Mouse (Mus musculus) liver, embryonic 14.5 days (tissue): ENCODE data around the gene Gm49601. TPM values are rescaled to one million over a fixed set of nuclear protein-coding genes. Genes with fewer than 3 reads are reported as not detected.

ENCODE experiments used
- ATAC-seq: fragments of 200-750 bp; cut with Nextera tagmentation; 2 replicates; pipeline ENCODE4 v1.8.0; 2017; ENCODE audit warnings: moderate number of reproducible peaks, mild to moderate bottlenecking, moderate library complexity; ENCODE audit not compliant: insufficient read depth
- DNase-seq, 3 experiments: peaks; one replicate each; pipeline ENCODE4 v3.0.0-alpha.2; 2012 to 2013; ENCODE audit warnings: low read depth in 3 of 3, low spot score in 3 of 3
- H3K27ac ChIP-seq: fragments of 300-500 bp; sonication (generic); 2 replicates; pipeline ENCODE4 v1.5.1; 2014; ENCODE audit warnings: moderate library complexity, mild to moderate bottlenecking, control low read depth, inconsistent platforms
- H3K27me3 ChIP-seq: fragments of 300-500 bp; sonication (generic); 2 replicates; pipeline ENCODE4 v1.6.1; 2014; ENCODE audit warnings: mild to moderate bottlenecking, low read length, moderate library complexity; ENCODE audit not compliant: control insufficient read depth, insufficient read depth
- H3K36me3 ChIP-seq: fragments of 300-500 bp; sonication (generic); replicated peaks from 2 replicates; pipeline ENCODE4 v1.6.1; 2014; ENCODE audit warnings: low read depth; ENCODE audit not compliant: control insufficient read depth, insufficient read depth
- H3K4me1 ChIP-seq, 2 experiments: fragments of 200-500 bp in 1 of 2; fragments of 300-500 bp in 1 of 2; sonication (generic) in 1 of 2; replicated peaks; 2 replicates each; pipeline ENCODE4 v1.6.1; 2012 to 2014; ENCODE audit warnings: antibody characterized with exemption in 1 of 2, inconsistent platforms in 1 of 2, low read length in 1 of 2; ENCODE audit not compliant: control insufficient read depth in 2 of 2, insufficient read depth in 2 of 2
- H3K4me2 ChIP-seq: fragments of 300-500 bp; sonication (generic); 2 replicates; pipeline ENCODE4 v1.6.1; 2014; ENCODE audit warnings: low read depth, mild to moderate bottlenecking, control low read depth, moderate library complexity
- H3K4me3 ChIP-seq, 2 experiments: fragments of 200-500 bp in 1 of 2; fragments of 300-500 bp in 1 of 2; sonication (generic) in 1 of 2; 2 replicates each; pipeline ENCODE4 v1.5.1; 2012 to 2014; ENCODE audit warnings: low read depth in 2 of 2, low read length in 2 of 2, mild to moderate bottlenecking in 2 of 2, control low read depth in 1 of 2, inconsistent platforms in 1 of 2, moderate library complexity in 1 of 2; ENCODE audit not compliant: insufficient read depth in 1 of 2
- H3K9ac ChIP-seq: fragments of 300-500 bp; sonication (generic); replicated peaks from 2 replicates; pipeline ENCODE4 v1.6.1; 2014; ENCODE audit warnings: mild to moderate bottlenecking, control low read depth, moderate library complexity
- H3K9me3 ChIP-seq: fragments of 300-500 bp; sonication (generic); 2 replicates; pipeline ENCODE4 v1.6.1; 2016; ENCODE audit warnings: low read length, mixed read lengths; ENCODE audit not compliant: control insufficient read depth
- CTCF ChIP-seq: IDR thresholded peaks from 2 replicates; pipeline ENCODE4 v1.5.1; 2016; ENCODE audit warnings: antibody characterized with exemption, low read depth, control low read depth
- EP300 ChIP-seq: IDR thresholded peaks from 2 replicates; pipeline ENCODE4 v1.6.1; 2016; ENCODE audit warnings: antibody characterized with exemption, low read depth
- WGBS: fragments of 180-500 bp; shearing (Covaris S2); extraction: QIAGEN DNeasy Blood & Tissue Kit; methylation state at CpG from one replicate; pipeline ENCODE4 v1.1.7; 2014; ENCODE audit not compliant: insufficient replicate concordance; 5-methylcytosine and 5-hydroxymethylcytosine counted together
- polyA plus RNA-seq, 2 experiments: library from polyadenylated mRNA; depleted of rRNA in 1 of 2; stranded (reverse) in 1 of 2; unstranded in 1 of 2; fragments of >200 nt; fragmentation: Nextera tagmentation in 1 of 2; extraction: Ambion mirVana in 1 of 2; gene quantifications; 2 replicates each; pipeline versions ENCODE4 v1.2.1 to v1.2.3; 2012 to 2014

Gene Gm49601
- polyA plus RNA-seq, 2 experiments: 0.54 TPM; not detected in 1

GRCm38 (mm10) chr16:18618297-18618696 lies 7.9 kb downstream of the Gm49601 start:
- Histone ChIP-seq H3K4me2 (no peak overlapping the region), H3K9ac (no peak overlapping the region), H3K4me1 (peaks cover 0 to 5% of the 10 kb centered on the region in 2 experiments; a peak in 2 of 4 replicates), H3K9me3 (no peaks in the 10 kb centered on the region), H3K36me3 (no peaks in the 10 kb centered on the region), H3K27me3 (peaks cover 46% of the 10 kb centered on the region), H3K27ac (no peak overlapping the region), H3K4me3 (no peak overlapping the region)
- ATAC-seq (no peak), DNase-seq (no peak)
- TF ChIP-seq EP300 (no peak), CTCF (no peak)
- 47% methylated on average over 2 of the region's 2 CpGs for WGBS

- ATAC-seq: peak; percentile 57
- Histone ChIP-seq H3K9me3 (no peaks in the 10 kb centered on the region), H3K9ac (no peak overlapping the region), H3K27me3 (peaks cover 38% of the 10 kb centered on the region), H3K4me3 (peak overlapping the region in 1 of 2 experiments; percentile 45; a peak in 2 of 4 replicates), H3K4me2 (peak overlapping the region; percentile 37), H3K4me1 (peaks cover 0 to 5% of the 10 kb centered on the region in 2 experiments; a peak in 2 of 4 replicates), H3K27ac (no peak overlapping the region), H3K36me3 (no peaks in the 10 kb centered on the region)
- peak; percentile 44 to 62 (median 56) for DNase-seq
- TF ChIP-seq CTCF (peak; percentile 92), EP300 (no peak)
- 2% methylated on average over 27 of the region's 27 CpGs for WGBS
Measured at GRCm38 (mm10) chr16:18617370-18618065, 8.7 kb downstream of the Gm49601 start.

GRCm38 (mm10) chr16:18613301-18613700 lies 12.9 kb downstream of the Gm49601 start:
- no peaks in the 10 kb centered on the region for H3K27me3 ChIP-seq
- no peak overlapping the region for H3K9ac ChIP-seq
- H3K36me3 ChIP-seq: no peaks in the 10 kb centered on the region
- H3K27ac ChIP-seq: no peak overlapping the region
- DNase-seq (no peak), ATAC-seq (no peak)
- H3K4me3 ChIP-seq: no peak overlapping the region
- 61% methylated on average over 3 of the region's 3 CpGs for WGBS
- H3K9me3 ChIP-seq: no peaks in the 10 kb centered on the region
- TF ChIP-seq CTCF: no peak
- no peak for TF ChIP-seq EP300
- H3K4me1 ChIP-seq: peaks cover 0 to 5% of the 10 kb centered on the region in 2 experiments; a peak in 2 of 4 replicates
- H3K4me2 ChIP-seq: no peak overlapping the region

- no peaks in the 10 kb centered on the region for H3K27me3 ChIP-seq
- H3K9ac ChIP-seq: no peak overlapping the region
- H3K9me3 ChIP-seq: no peaks in the 10 kb centered on the region
- H3K36me3 ChIP-seq: no peaks in the 10 kb centered on the region
- WGBS: 66% methylated on average over 13 of the region's 13 CpGs
- no peak overlapping the region for H3K27ac ChIP-seq
- no peak overlapping the region for H3K4me2 ChIP-seq
- no peak for ATAC-seq
- H3K4me1 ChIP-seq: no peaks in the 10 kb centered on the region
- no peak for TF ChIP-seq CTCF
- TF ChIP-seq EP300: no peak
- no peak for DNase-seq
- H3K4me3 ChIP-seq: no peak overlapping the region
Measured at GRCm38 (mm10) chr16:18611752-18612151, 14.5 kb downstream of the Gm49601 start.

GRCm38 (mm10) chr16:18609099-18609498 lies 17.1 kb downstream of the Gm49601 start:
- Histone ChIP-seq H3K4me3 (no peak overlapping the region), H3K4me2 (no peak overlapping the region), H3K27me3 (no peaks in the 10 kb centered on the region), H3K27ac (no peak overlapping the region), H3K36me3 (no peaks in the 10 kb centered on the region), H3K9me3 (no peaks in the 10 kb centered on the region), H3K9ac (no peak overlapping the region), H3K4me1 (no peaks in the 10 kb centered on the region)
- 69% methylated on average over 2 of the region's 2 CpGs for WGBS
- no peak for TF ChIP-seq EP300
- TF ChIP-seq CTCF: no peak
- ATAC-seq: no peak
- no peak for DNase-seq
